19 mouse cellular contexts compared by ENCODE assay signal in the genomic region with DNA sequence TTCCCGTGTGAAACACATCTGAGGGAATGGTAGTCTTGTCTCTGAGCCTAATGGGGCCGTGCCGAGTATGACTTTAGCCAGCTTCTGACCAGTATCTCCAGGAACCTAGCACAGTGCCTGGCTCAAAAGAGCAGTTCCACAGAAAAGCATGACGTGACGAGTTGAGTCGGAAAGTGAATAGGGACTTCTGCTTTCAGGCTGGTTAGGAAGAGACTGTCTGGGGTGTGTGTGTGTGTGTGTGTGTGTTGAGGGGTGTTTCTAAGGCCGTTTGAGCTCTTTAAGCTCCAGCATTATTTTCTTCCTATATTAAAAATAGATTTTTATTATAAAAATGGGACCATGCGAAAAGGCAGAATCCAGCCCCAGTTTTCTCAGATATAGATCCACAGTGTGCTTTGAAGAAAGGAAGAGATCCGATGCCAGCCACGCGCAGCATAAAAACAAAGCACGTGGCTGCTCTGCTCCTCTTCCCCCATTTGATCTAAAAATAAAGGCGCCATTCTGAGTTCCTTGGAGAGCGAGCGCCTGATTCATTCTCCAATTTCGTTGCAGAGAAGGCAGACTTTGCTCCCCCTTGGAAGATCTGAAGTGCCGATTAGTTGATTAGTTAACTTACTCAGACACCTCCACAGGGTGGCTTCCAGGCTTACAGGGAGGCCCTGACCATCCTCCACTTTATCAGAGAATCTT.
DNase-seq lines count a peak whose midpoint lies in the region; ATAC-seq and TF ChIP-seq lines count a peak whose summit lies in the region.
"Had no signal": no experiment of that assay in that cellular context is flagged by ENCODE, and none has a peak within 500 bp of the region (broad histone marks: within the 10 kb centered on the region; RNA-seq: fewer than 3 reads in every experiment).

No protein-coding gene starts in this region.

- H3K4me2 ChIP-seq in intestine, postnatal 0 days (replicated peaks; ENCODE audit: low read depth) = no peak overlapping the region
- H3K4me2 ChIP-seq: forebrain, embryonic 13.5 days; heart, embryonic 15.5 days; intestine, embryonic 15.5 days; liver, embryonic 12.5 days; lung, embryonic 15.5 days; midbrain, embryonic 13.5 days had no signal

- H3K36me3 ChIP-seq in intestine, postnatal 0 days (ENCODE audit: control insufficient read depth, insufficient read depth) = no peaks in the 10 kb centered on the region
- H3K36me3 ChIP-seq: heart, embryonic 15.5 days; intestine, embryonic 15.5 days; liver, embryonic 12.5 days; lung, embryonic 15.5 days; midbrain, embryonic 13.5 days had no signal

- no peak overlapping the region for H3K4me3 ChIP-seq in intestine, postnatal 0 days (ENCODE audit: low read depth, low read length)
- H3K4me3 ChIP-seq: forebrain, embryonic 13.5 days; heart, embryonic 15.5 days; intestine, embryonic 15.5 days; liver, embryonic 12.5 days; lung, embryonic 15.5 days; midbrain, embryonic 13.5 days had no signal

- TF ChIP-seq CTCF in intestine, postnatal 0 days (IDR thresholded peaks at IDR 0.05; ENCODE audit: low read depth) = no peak

- H3K27ac ChIP-seq in intestine, postnatal 0 days (ENCODE audit: low read depth, low read length) = no peak overlapping the region
- H3K27ac ChIP-seq: forebrain, embryonic 13.5 days; heart, embryonic 15.5 days; intestine, embryonic 15.5 days; kidney, postnatal 0 days; liver, embryonic 12.5 days; lung, embryonic 15.5 days; midbrain, embryonic 13.5 days had no signal

- DNase-seq in layer of hippocampus, adult 11-12 months (ENCODE audit: low spot score) = peak; percentile 65
- no peak for DNase-seq in layer of hippocampus, postnatal 10 days (ENCODE audit: low spot score in 2 of 2)
- DNase-seq in frontal cortex, postnatal 36 days (ENCODE audit: low spot score in 2 of 2) = peak; percentile 70 to 86
- DNase-seq in left cerebral cortex, postnatal 14 days (ENCODE audit: low spot score in 2 of 2) = peak; percentile 78 to 84
- peak; percentile 76 to 88 for DNase-seq in right cerebral cortex, postnatal 36 days (ENCODE audit: low spot score in 2 of 2)
- no peak for DNase-seq in spleen, adult 18-20 months
- DNase-seq in gastrocnemius, postnatal 14 days = no peak
- DNase-seq: adrenal gland, adult 2 months; cerebellum, adult 8-10 months; embryo, embryonic 11 days; gastrocnemius, postnatal 36 days had no signal

- no peaks in the 10 kb centered on the region for H3K4me1 ChIP-seq in intestine, postnatal 0 days (replicated peaks; ENCODE audit: control insufficient read depth, insufficient read depth, low read length)
- H3K4me1 ChIP-seq: intestine, embryonic 15.5 days; liver, embryonic 12.5 days; lung, embryonic 15.5 days had no signal

- H3K9ac ChIP-seq in intestine, postnatal 0 days (ENCODE audit: low read depth, low read length) = no peak overlapping the region
- H3K9ac ChIP-seq: forebrain, embryonic 13.5 days; heart, embryonic 15.5 days; intestine, embryonic 15.5 days; liver, embryonic 12.5 days; lung, embryonic 15.5 days; midbrain, embryonic 13.5 days had no signal

- ATAC-seq in intestine, postnatal 0 days = no peak
- ATAC-seq: forebrain, embryonic 13.5 days; intestine, embryonic 15.5 days; liver, embryonic 12.5 days; midbrain, embryonic 13.5 days had no signal

- no peaks in the 10 kb centered on the region for H3K27me3 ChIP-seq in intestine, postnatal 0 days (replicated peaks; ENCODE audit: control insufficient read depth, insufficient read depth, low read length)
- H3K27me3 ChIP-seq: heart, embryonic 15.5 days; intestine, embryonic 15.5 days; lung, embryonic 15.5 days had no signal

- H3K9me3 ChIP-seq in intestine, postnatal 0 days (ENCODE audit: control insufficient read depth) = no peaks in the 10 kb centered on the region
- H3K9me3 ChIP-seq: forebrain, embryonic 13.5 days; heart, embryonic 15.5 days; intestine, embryonic 15.5 days; liver, embryonic 12.5 days; lung, embryonic 15.5 days had no signal

- 74% methylated on average over 17 of the region's 17 CpGs for WGBS in intestine, postnatal 0 days

- intact Hi-C loops in left cerebral cortex, postnatal 14 days (cut with DNase I) = no loop called here
- intact Hi-C loops in gastrocnemius, postnatal 14 days (cut with DNase I; ENCODE audit: low total_unique reads) = no loop called here

Comparison
In these comparisons a context has a peak if more than half of its experiments do, and no peak if none do; other contexts are left out.
1. DNase-seq: peak in layer of hippocampus, adult 11-12 months (single experiment), frontal cortex, postnatal 36 days (2 of 2), left cerebral cortex, postnatal 14 days (2 of 2) and right cerebral cortex, postnatal 36 days (2 of 2); none in layer of hippocampus, postnatal 10 days (0 of 2), spleen, adult 18-20 months (0 of 2) and gastrocnemius, postnatal 14 days (single experiment).